Mouse (Mus musculus): ENCODE measurements around the gene Nckap5.
"Not testable (repeated sequence)": the region's sequence is repeated elsewhere in the genome, so short reads cannot be mapped to it uniquely, and the experiment has no call there.

Nckap5 gene

GRCm38 (mm10) chr1:126018654-126019053 is 811.9 kb downstream of the Nckap5 start:
- DNase-seq (ENCODE audit: low spot score in 2 of 2) = not testable (repeated sequence)

DNA sequence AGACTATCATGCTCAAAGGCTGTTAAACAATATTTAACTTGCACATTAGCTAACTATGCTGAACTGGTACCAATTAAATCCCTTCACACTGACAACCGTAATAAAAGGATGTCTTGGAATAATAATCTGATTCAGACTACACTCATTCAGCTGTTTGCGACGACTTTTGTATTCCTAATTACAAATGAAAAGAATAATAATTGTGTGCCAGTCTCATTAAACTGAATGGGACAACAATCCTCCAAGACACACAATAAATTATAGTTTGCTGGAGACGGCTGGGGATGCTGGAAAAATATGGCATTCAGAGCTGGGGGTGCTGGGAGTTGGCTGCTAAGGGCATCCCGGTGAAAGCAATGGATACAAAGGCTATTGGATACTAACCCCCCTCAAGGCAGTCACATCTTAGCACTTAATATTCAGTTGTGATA is 818.9 kb downstream of the Nckap5 start:
- no peak for DNase-seq (ENCODE audit: low spot score in 2 of 2)

DNA sequence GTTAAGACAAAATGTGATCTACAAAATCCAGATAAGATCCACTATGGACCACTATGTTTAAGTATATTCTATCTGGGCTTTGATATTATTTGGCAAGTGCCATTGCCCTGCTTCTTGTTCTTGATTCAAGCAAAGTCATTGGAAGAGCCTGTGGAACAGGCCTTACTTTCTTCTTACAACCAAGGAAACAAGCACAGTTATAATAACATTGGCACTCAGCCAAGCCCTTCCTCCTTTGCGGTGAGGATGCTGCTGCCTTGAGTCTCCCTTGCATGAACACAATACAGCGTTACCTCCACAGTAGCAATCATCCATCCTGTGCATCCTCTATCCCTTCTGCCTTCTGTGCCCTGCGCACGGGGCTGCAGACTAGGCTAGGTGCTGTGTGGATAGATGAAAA is 823.0 kb downstream of the Nckap5 start:
- DNase-seq (ENCODE audit: low spot score in 2 of 2) = no peak

DNA sequence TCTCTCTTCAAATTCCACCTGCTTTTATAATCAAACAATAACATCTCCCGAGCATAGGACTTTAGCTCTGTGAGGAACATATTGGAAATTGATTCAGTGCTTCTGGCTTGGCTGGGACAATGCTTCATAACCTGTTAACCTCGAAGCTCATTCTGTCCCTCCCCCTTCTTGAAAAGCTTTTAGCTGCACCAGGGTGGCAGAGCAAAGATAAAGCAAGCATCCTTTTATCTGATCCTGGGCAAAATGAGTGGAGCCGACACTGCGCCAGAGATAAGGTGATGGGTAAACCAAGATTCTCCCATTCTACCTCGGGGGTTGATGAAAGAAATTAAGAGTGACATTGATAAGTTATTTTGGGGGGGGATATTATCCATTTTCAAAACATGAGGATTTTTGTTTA is 824.9 kb downstream of the Nckap5 start:
- DNase-seq (ENCODE audit: low spot score in 2 of 2) = no peak

DNA sequence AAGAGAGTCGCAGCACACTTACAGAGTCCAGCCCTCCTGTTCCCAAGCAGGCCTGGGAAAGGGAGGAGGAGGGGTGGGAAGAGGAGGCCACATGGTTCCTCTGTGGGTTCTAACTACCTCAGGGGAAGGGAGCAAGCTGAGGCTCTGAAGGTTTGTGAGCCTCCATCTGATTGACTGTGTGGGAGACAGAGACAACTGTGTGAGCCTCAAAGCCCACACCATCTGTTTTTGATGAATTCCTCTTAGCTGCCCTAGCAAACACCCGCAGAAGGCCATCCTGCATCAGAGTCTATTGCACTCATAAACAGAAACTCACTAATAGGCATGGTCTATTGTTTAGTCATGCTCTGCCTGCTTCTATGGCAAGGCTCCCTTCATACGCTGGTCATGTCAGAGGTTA is 834.1 kb downstream of the Nckap5 start:
- no peak for DNase-seq (ENCODE audit: low spot score in 2 of 2)

DNA sequence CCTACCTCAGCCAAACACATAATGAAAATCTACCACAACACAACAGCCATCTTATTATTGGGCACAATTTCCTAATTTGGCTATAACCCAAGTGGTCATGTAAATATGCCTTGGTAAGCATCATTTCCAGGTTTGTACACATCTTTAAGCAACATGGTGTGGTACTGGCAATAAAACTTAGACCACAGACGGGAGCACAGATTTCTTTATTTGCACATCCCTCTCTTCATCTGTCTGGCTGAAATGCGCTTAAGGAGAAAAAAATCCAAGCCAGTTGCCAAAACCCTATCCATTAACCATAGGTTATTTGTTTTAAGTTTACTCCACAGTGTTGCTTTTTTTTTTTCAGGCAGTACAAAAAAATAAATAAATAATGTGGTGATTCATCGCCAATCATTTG is 842.8 kb downstream of the Nckap5 start:
- no peak for DNase-seq (ENCODE audit: low spot score in 2 of 2)

DNA sequence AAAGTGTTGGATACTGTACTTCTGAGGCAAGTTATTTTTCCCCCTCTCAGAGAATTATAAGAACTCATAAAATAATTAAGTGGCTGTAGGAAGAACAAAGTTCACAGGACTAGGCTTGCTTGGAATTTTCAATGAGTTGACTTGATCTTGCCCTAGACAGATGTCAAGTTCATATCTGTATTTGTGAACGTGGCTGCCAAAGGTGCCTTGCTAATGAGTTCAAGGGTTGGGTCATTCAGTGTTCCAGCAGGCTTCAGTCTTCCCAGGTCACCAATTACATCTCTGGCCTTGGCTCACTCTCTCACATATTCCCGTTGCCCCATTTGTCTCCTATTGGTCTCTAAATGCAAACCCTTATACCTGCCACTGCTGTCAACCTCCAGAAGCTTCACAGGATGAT is 846.0 kb downstream of the Nckap5 start:
- no peak for DNase-seq (ENCODE audit: low spot score in 2 of 2)

DNA sequence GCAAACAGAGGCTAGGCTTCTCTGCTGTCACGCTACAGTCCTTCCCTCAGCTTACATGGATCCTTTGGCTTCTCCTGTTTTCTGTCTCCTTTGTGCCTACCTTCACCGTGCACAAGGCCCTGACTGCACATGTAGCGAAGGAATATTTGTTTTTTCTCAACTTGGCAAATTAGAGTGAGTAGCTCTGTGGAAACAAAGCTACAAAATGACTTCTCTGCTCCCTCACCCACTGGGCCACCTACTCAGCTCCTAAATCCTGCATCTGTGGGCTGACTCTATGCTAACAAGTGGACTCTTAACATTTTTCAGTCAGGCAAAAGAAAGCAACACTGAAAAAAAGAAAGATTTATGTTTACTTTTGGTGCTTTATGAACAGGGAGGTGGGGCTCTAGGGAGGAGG is 856.0 kb downstream of the Nckap5 start:
- DNase-seq (ENCODE audit: low spot score in 2 of 2) = no peak

DNA sequence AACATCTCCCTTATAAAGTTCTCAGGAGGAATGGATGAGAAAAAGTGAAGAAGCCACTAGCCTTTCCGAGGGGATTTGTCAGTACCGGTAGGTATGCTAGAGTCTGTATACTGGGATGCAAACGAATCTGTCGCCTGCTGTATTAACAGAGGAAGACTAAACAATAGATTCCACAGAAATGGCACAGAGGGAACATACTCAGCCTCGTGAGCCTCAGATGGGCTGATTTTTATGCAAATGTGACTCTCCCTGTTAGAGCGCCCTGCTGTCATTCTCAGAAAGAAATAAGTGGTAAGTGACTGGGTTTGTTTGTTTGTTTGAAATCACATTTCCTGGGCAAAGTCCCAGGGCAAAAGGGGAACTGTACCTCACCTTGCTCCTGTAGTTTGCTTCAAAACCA is 858.7 kb downstream of the Nckap5 start:
- DNase-seq (ENCODE audit: low spot score in 2 of 2) = no peak

DNA sequence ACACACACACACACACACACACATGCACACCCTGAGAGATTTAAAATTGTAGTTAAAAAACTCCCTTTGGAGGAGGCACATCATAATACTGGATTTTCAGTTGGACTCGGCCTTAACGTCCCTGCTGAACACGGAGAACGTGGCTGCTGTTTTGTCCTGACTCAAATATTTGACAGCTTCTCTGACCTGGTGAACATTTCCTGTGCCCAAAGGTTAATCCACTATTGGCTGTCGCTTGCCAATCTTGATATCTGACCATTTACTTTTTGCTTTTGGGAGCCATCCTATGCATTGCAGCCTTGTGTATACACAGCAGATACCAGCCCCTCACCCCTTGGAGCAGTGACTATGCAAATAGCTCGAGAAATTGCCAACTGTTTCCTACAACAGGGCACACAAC is 862.9 kb downstream of the Nckap5 start:
- no peak for DNase-seq (ENCODE audit: low spot score in 2 of 2)

- no peak for DNase-seq (ENCODE audit: low spot score in 2 of 2)
Measured at GRCm38 (mm10) chr1:125951026-125951425, 879.6 kb downstream of the Nckap5 start.

DNA sequence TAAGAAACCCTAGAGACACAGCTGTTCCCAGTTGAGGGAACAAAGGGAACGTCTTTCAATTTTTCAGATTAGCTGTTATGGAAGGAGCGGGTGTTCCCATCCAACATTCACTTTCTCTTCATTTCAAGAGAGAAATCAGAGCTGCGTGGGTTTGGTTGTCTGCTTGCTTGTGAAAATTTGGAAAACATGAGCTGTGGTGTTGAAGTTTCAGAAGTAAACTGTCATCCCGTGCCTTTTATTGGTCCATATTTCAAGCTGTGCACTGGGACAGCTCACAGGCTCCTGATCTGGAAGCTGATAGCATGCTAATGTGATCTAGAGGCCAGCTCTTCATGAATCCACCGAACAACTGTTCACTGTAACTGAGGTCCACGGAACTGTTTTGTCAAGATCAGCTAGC is 881.5 kb downstream of the Nckap5 start:
- no peak for DNase-seq (ENCODE audit: low spot score in 2 of 2)

GRCm38 (mm10) chr1:125945136-125945535 is 885.5 kb downstream of the Nckap5 start:
- DNase-seq (ENCODE audit: low spot score in 2 of 2) = peak in 1 of 2 experiments; percentile 8

DNA sequence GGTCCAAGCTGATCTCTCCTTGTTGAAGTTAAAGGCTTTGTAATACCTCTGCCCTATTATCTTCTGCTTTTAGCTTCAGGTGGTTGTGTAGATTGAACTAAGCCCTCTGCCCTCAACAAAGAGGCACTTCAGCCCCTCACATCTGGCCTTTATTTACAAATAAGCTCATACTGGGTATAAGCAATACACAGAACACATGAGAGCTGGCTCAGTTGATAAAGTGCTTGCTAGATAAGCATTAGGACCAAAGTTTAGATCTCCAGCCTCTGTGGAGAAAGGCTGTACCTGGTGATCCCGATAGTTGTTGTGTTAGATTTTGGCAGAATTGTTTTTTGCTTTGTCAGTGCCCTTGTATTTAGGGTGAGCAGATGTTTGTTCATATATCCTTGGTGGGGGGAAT is 887.3 kb downstream of the Nckap5 start:
- no peak for DNase-seq (ENCODE audit: low spot score in 2 of 2)

GRCm38 (mm10) chr1:125925486-125925885 is 905.1 kb downstream of the Nckap5 start:
- DNase-seq (ENCODE audit: low spot score in 2 of 2) = no peak

- DNase-seq (ENCODE audit: low spot score in 2 of 2) = no peak
Measured at GRCm38 (mm10) chr1:125923062-125923461, 907.5 kb downstream of the Nckap5 start.

- no peak for DNase-seq (ENCODE audit: low spot score in 2 of 2)
Measured at GRCm38 (mm10) chr1:125920696-125921095, 909.9 kb downstream of the Nckap5 start.

GRCm38 (mm10) chr1:125912601-125913600 is 917.7 kb downstream of the Nckap5 start, which contains the start of gene Lypd1:
TSS of gene Lypd1 (minus strand) at chr1:125913101.
- DNase-seq (ENCODE audit: low spot score in 2 of 2) = peak; percentile 6 to 7

DNA sequence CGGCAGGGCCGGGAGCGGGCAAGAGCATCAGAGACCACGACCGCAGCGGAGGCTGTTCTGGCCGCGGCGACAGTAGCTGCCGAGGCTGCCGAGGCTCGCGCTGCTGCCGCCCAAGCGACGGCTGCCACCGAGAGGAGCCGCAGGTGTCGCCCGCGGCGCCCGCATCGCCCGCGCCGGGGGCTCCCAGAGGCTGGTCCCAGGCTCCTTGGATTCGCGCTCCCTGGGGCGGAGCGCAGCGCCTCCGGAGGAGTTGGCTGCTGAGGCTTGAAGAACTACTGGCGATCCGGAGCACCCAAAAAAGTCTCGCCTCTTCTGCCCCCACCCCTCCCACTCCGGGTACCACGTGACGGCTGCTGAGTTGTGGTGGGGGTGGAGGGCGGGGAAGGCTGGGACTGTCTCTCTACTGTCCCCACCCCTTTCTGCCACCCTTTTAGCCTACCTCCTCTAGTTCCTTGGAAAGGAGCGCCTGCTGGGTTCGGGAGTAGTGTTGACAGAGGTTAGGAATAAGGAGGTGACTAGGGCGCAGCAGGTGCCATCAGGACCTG is 918.6 kb downstream of the Nckap5 start:
- DNase-seq (ENCODE audit: low spot score in 2 of 2) = peak; percentile 56 to 57

DNA sequence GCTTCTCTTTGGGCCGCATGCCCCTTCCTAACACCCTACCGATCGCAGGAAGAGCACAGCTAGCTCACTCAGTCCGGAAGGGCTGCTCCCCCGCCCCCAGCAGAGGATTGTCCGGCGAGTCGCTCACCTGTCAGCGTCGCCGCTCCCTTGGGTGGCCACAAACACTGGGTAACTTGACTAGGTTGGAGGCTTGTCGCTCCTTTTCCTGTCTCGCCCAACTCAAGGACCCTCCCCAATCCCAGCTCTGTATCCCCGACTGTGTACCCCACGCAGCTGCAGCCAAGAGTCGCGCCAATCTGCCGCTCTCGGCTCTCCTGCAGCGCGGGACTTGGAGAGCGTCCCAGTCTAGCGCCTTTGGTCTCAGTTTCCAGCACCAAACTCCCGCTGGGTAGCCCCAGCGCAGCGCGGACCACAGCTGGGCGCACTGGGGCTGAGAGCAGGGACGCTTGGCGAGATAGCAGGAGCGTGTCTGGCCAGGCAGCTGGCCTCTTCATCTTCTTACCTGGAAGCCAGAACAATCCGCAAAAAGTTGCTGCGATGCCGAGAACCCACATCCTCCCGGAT is 919.2 kb downstream of the Nckap5 start:
- DNase-seq (ENCODE audit: low spot score in 2 of 2) = peak; percentile 20 to 54

DNA sequence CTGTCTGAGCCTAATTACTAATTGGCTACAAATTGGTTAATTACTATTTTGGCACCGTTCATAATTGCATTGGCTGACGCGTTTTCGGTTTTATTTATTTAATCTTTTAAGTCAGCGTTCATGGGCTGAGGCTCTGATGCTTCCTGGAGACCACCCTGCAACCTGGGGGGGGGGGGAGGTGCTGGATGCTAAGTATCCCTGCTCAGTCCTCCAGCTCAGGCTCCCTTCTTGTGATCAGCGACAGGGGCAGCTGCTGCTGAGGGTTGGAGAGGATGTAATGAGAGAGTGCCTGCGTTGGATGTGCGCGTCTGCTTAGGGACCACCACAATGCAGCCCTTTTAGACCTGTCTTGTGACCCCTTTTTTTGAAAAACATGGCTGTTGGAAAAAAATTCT is 919.7 kb downstream of the Nckap5 start:
- no peak for DNase-seq (ENCODE audit: low spot score in 2 of 2)

DNA sequence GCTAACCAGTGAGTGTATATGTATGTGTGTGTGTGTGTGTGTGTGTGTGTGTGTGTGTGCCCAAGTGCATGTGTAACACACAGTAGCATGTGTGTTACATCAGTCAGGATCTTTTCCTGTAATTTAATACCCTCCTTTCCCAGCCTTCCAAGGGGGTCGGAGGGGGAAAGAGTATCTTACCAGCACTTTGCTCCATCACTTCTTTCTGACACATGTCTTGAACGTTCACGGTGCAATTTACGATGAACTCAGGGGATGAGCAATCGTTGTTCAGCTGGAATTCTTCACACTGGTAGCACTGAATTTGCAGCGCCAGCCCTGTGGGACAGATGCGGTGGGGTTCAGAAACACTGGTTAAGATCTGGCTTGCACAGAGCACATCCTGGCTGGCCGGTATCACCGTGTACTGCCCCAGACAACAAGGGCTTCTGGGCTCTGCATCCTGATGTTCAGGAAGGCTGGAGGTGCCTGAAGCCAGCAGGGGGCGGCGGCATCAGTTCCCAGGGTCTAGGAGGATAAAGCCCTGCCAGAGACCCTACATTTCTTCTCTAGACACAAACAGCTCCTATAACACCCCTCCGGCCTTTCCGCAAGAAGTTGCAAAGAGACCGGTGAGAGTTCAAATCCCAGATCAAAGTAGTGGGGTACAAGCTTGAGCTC is 920.3 kb downstream of the Nckap5 start:
- DNase-seq (ENCODE audit: low spot score in 2 of 2) = peak; percentile 7 to 38

All from frontal cortex, postnatal 10 days (tissue).